Mouse (Mus musculus): ENCODE measurements around the gene Anapc15-ps. TPM values are rescaled to one million over a fixed set of nuclear protein-coding genes. Genes with fewer than 3 reads are reported as not detected.

Gene Anapc15-ps
- polyA plus RNA-seq, 1 experiment from 2014 or later = not detected

GRCm38 (mm10) chr10:95669872-95670271 lies 3.4 kb downstream of the Anapc15-ps start:
- DNase-seq (ENCODE audit: low spot score) (no peak), ATAC-seq (ENCODE audit: insufficient read depth, low FRiP score, low TSS enrichment) (no peak)
- Histone ChIP-seq H3K9ac (ENCODE audit: low read length) (no peak overlapping the region), H3K27me3 (ENCODE audit: control insufficient read depth, insufficient read depth, low read length) (no peaks in the 10 kb centered on the region), H3K4me3 (ENCODE audit: low read depth, low read length) (no peak overlapping the region), H3K9me3 (ENCODE audit: control insufficient read depth, low read length) (no peaks in the 10 kb centered on the region), H3K4me1 (ENCODE audit: control insufficient read depth, insufficient read depth, low read length) (no peaks in the 10 kb centered on the region), H3K4me2 (ENCODE audit: low read depth) (no peak overlapping the region), H3K36me3 (ENCODE audit: control insufficient read depth, insufficient read depth, low read length) (no peaks in the 10 kb centered on the region), H3K27ac (ENCODE audit: low read depth, low read length) (no peak overlapping the region)
- 90% methylated on average over 4 of the region's 4 CpGs for WGBS

DNA sequence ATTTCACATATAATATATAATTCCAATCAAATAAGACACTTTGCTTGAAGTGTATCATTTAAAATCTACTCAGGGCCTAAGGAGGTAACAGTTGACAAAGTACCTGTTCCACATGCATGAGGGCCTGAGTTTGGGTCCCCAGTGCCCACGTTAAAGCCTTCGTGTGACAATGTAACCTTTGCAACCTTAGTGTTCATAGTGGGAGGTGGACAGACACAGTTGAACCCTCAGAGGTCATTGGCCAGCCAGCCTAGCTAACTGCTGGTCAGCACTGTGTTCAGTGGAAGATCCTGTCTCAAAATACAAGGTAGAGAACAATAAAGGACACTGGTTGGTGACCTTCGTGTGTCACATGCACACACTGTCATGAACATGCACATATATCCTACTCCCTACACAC lies 4.2 kb downstream of the Anapc15-ps start:
- WGBS = 90% methylated on average over 3 of the region's 3 CpGs
- H3K27ac ChIP-seq (ENCODE audit: low read depth, low read length) = no peak overlapping the region
- H3K4me1 ChIP-seq (ENCODE audit: control insufficient read depth, insufficient read depth, low read length) = no peaks in the 10 kb centered on the region
- no peak for DNase-seq (ENCODE audit: low spot score)
- no peaks in the 10 kb centered on the region for H3K9me3 ChIP-seq (ENCODE audit: control insufficient read depth, low read length)
- H3K36me3 ChIP-seq (ENCODE audit: control insufficient read depth, insufficient read depth, low read length) = no peaks in the 10 kb centered on the region
- H3K9ac ChIP-seq (ENCODE audit: low read length) = no peak overlapping the region
- no peak overlapping the region for H3K4me3 ChIP-seq (ENCODE audit: low read depth, low read length)
- no peak overlapping the region for H3K4me2 ChIP-seq (ENCODE audit: low read depth)
- ATAC-seq (ENCODE audit: insufficient read depth, low FRiP score, low TSS enrichment) = no peak
- H3K27me3 ChIP-seq (ENCODE audit: control insufficient read depth, insufficient read depth, low read length) = no peaks in the 10 kb centered on the region

DNA sequence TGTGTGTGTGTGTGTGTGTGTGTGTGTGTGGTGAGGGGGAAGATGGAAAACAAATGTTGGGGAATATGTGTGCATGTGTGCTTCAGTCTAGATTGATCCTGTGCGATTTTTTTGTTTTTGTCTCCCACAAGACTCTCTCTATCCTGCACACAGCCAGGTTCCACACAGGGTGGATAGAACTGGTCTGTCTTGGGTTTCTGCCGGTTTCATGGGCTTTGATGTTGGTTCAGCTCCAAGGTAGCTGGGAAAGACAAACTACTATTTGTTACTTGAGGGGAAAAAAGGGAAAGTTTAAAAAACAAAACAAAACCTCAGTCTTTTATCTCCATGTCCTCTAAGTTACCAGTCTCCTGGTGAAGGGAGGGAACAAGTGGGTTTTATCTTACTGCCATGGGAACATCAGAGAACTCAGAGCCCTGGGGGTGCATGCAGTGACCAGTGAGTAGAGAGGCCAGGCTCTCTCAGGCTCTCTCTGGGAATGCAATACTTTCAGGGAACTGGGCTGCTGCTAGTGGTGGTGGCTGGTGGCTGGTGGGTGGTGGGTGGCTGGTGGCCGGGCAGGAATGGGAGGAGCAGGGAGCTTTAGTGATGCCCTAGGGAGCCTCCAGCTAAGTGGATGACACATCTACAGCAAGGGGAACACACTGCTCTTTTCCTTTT lies 5.8 kb downstream of the Anapc15-ps start:
- H3K4me2 ChIP-seq (ENCODE audit: low read depth) = no peak overlapping the region
- H3K9me3 ChIP-seq (ENCODE audit: control insufficient read depth, low read length) = no peaks in the 10 kb centered on the region
- H3K27me3 ChIP-seq (ENCODE audit: control insufficient read depth, insufficient read depth, low read length) = no peaks in the 10 kb centered on the region
- no peak for ATAC-seq (ENCODE audit: insufficient read depth, low FRiP score, low TSS enrichment)
- no peak overlapping the region for H3K4me3 ChIP-seq (ENCODE audit: low read depth, low read length)
- 67% methylated on average over 3 of the region's 3 CpGs for WGBS
- H3K4me1 ChIP-seq (ENCODE audit: control insufficient read depth, insufficient read depth, low read length) = no peaks in the 10 kb centered on the region
- DNase-seq (ENCODE audit: low spot score) = no peak
- no peaks in the 10 kb centered on the region for H3K36me3 ChIP-seq (ENCODE audit: control insufficient read depth, insufficient read depth, low read length)
- no peak overlapping the region for H3K9ac ChIP-seq (ENCODE audit: low read length)
- H3K27ac ChIP-seq (ENCODE audit: low read depth, low read length) = no peak overlapping the region

DNA sequence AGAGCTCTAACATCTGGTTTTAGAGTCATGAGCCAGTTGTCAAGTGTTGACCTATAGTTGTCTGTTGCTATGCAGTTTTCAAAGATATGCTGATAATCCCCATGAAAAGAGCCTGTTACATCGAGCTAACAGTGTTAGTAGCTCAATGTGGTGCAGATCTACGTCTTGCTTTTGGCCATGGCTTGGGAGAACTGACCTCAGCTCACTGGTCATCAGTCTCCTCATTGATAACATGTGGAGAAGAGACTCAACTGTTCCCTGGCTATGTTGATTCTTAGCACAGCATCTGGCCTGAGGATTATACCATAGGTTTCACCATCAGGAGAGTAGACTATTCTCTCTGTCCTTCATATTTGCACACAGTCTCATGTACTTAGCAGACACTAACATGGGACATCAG lies 6.5 kb downstream of the Anapc15-ps start:
- Histone ChIP-seq H3K4me2 (ENCODE audit: low read depth) (no peak overlapping the region), H3K4me3 (ENCODE audit: low read depth, low read length) (no peak overlapping the region), H3K9me3 (ENCODE audit: control insufficient read depth, low read length) (no peaks in the 10 kb centered on the region), H3K9ac (ENCODE audit: low read length) (no peak overlapping the region), H3K36me3 (ENCODE audit: control insufficient read depth, insufficient read depth, low read length) (no peaks in the 10 kb centered on the region), H3K27me3 (ENCODE audit: control insufficient read depth, insufficient read depth, low read length) (no peaks in the 10 kb centered on the region), H3K27ac (ENCODE audit: low read depth, low read length) (no peak overlapping the region), H3K4me1 (ENCODE audit: control insufficient read depth, insufficient read depth, low read length) (no peaks in the 10 kb centered on the region)
- DNase-seq (ENCODE audit: low spot score) (no peak), ATAC-seq (ENCODE audit: insufficient read depth, low FRiP score, low TSS enrichment) (no peak)
- WGBS = 71% methylated on average over 2 of the region's 2 CpGs

- DNase-seq (ENCODE audit: low spot score) (no peak), ATAC-seq (ENCODE audit: insufficient read depth, low FRiP score, low TSS enrichment) (no peak)
- Histone ChIP-seq H3K9ac (ENCODE audit: low read length) (no peak overlapping the region), H3K27ac (ENCODE audit: low read depth, low read length) (no peak overlapping the region), H3K4me2 (ENCODE audit: low read depth) (no peak overlapping the region), H3K27me3 (ENCODE audit: control insufficient read depth, insufficient read depth, low read length) (no peaks in the 10 kb centered on the region), H3K4me1 (ENCODE audit: control insufficient read depth, insufficient read depth, low read length) (no peaks in the 10 kb centered on the region), H3K9me3 (ENCODE audit: control insufficient read depth, low read length) (no peaks in the 10 kb centered on the region), H3K4me3 (ENCODE audit: low read depth, low read length) (no peak overlapping the region), H3K36me3 (ENCODE audit: control insufficient read depth, insufficient read depth, low read length) (no peaks in the 10 kb centered on the region)
- WGBS = 28% methylated on average over 11 of the region's 11 CpGs
These were observed 7.7 kb downstream of the Anapc15-ps start for GRCm38 (mm10) chr10:95665426-95665990.

DNA sequence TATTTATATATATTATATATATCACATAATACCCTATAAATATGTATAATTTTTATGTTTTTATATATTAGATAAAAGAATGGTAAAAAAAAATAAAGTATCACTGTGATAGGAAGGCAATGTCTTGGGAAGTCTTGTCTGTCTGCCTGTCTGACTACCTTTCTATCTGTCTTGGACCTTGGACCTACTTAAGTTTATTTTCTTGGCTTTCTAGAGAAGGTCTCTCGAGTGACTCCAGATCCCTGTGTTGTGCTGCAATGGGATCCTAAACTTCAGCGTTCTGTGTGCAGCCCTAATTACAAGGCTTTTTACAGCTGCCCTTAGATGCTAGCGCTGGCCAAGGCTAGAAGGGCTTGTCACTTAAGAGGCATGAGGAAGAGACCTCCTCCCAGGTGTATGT lies 8.6 kb downstream of the Anapc15-ps start:
- Histone ChIP-seq H3K9ac (ENCODE audit: low read length) (no peak overlapping the region), H3K4me2 (ENCODE audit: low read depth) (no peak overlapping the region), H3K27me3 (ENCODE audit: control insufficient read depth, insufficient read depth, low read length) (no peaks in the 10 kb centered on the region), H3K9me3 (ENCODE audit: control insufficient read depth, low read length) (no peaks in the 10 kb centered on the region), H3K27ac (ENCODE audit: low read depth, low read length) (no peak overlapping the region), H3K4me3 (ENCODE audit: low read depth, low read length) (no peak overlapping the region), H3K4me1 (ENCODE audit: control insufficient read depth, insufficient read depth, low read length) (no peaks in the 10 kb centered on the region), H3K36me3 (ENCODE audit: control insufficient read depth, insufficient read depth, low read length) (no peaks in the 10 kb centered on the region)
- WGBS = 69% methylated on average over 3 of the region's 3 CpGs
- ATAC-seq (ENCODE audit: insufficient read depth, low FRiP score, low TSS enrichment) (no peak), DNase-seq (ENCODE audit: low spot score) (no peak)

DNA sequence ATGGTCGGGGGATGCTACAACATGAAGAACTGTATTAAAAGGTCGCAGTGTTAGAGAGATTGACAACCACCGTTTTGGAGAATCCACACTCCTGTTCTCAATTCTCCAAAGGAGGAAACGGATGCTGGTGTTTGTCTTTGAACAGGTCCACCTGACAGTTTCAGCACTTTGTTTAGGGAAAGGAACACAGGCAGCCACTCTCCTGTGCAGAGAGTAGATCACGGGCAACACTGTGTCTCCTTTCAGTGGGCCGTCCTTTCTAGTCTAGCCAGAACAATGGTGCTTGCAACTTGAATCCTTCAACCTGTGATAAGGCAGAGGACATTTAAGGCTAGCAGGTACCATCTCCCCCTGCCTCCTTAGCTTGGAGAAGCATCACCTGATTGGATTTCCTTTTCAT lies 12.9 kb downstream of the Anapc15-ps start:
- no peaks in the 10 kb centered on the region for H3K36me3 ChIP-seq (ENCODE audit: control insufficient read depth, insufficient read depth, low read length)
- H3K27me3 ChIP-seq (ENCODE audit: control insufficient read depth, insufficient read depth, low read length) = no peaks in the 10 kb centered on the region
- no peak overlapping the region for H3K4me3 ChIP-seq (ENCODE audit: low read depth, low read length)
- WGBS = 78% methylated on average over 6 of the region's 6 CpGs
- H3K9ac ChIP-seq (ENCODE audit: low read length) = no peak overlapping the region
- ATAC-seq (ENCODE audit: insufficient read depth, low FRiP score, low TSS enrichment) (no peak), DNase-seq (ENCODE audit: low spot score) (no peak)
- H3K9me3 ChIP-seq (ENCODE audit: control insufficient read depth, low read length) = no peaks in the 10 kb centered on the region
- H3K27ac ChIP-seq (ENCODE audit: low read depth, low read length) = no peak overlapping the region
- no peaks in the 10 kb centered on the region for H3K4me1 ChIP-seq (ENCODE audit: control insufficient read depth, insufficient read depth, low read length)
- H3K4me2 ChIP-seq (ENCODE audit: low read depth) = no peak overlapping the region

DNA sequence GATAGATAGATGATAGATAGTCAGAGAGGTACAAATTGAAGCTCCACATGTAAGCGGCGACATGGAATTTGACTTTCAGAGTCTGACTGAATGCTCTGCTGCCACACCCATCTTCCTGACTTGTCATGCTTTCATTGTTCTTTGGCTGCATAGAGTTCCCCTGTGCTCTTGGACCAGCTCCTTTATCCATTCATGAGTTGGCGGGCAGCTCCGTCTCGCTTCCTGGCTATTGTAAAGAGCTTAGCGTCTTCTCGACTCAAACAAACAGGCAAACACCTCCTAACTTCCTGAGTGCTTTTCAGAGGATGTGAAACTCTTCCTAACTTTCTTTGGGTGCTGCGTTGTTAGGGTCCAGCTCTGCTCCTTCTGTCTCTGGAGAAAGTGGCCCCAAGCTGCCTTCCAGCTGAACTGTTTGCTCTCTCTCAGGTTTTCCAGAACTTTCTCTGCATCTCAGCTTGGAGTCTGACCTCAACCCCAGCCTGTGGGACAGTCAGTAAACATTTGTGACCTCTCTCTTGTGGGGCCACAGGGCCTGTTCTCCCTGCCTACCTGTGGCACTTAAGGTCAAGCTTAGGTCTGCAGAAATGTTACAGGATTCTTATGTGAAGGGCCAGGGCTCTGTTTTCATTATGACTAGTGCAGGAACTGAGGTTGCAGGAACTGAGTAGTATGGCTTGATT lies 13.6 kb downstream of the Anapc15-ps start:
- WGBS = 73% methylated on average over 8 of the region's 8 CpGs
- H3K27me3 ChIP-seq (ENCODE audit: control insufficient read depth, insufficient read depth, low read length) = no peaks in the 10 kb centered on the region

GRCm38 (mm10) chr10:95658836-95659343 lies 14.4 kb downstream of the Anapc15-ps start:
- ATAC-seq (ENCODE audit: insufficient read depth, low FRiP score, low TSS enrichment) = no peak; the same call in 1 of the 2 replicates
- Histone ChIP-seq H3K4me1 (ENCODE audit: control insufficient read depth, insufficient read depth, low read length) (no peaks in the 10 kb centered on the region), H3K4me3 (ENCODE audit: low read depth, low read length) (no peak overlapping the region), H3K9ac (ENCODE audit: low read length) (no peak overlapping the region), H3K36me3 (ENCODE audit: control insufficient read depth, insufficient read depth, low read length) (no peaks in the 10 kb centered on the region), H3K27me3 (ENCODE audit: control insufficient read depth, insufficient read depth, low read length) (no peaks in the 10 kb centered on the region), H3K9me3 (ENCODE audit: control insufficient read depth, low read length) (no peaks in the 10 kb centered on the region), H3K4me2 (ENCODE audit: low read depth) (no peak overlapping the region), H3K27ac (ENCODE audit: low read depth, low read length) (no peak overlapping the region)
- 52% methylated on average over 6 of the region's 6 CpGs for WGBS
- no peak for DNase-seq (ENCODE audit: low spot score)

More for the DNA sequence above, 13.6 kb downstream of the Anapc15-ps start:
- ATAC-seq (ENCODE audit: insufficient read depth, low FRiP score, low TSS enrichment) = no peak
- Histone ChIP-seq H3K27ac (ENCODE audit: low read depth, low read length) (no peak overlapping the region), H3K4me3 (ENCODE audit: low read depth, low read length) (no peak overlapping the region), H3K4me1 (ENCODE audit: control insufficient read depth, insufficient read depth, low read length) (no peaks in the 10 kb centered on the region), H3K9ac (ENCODE audit: low read length) (no peak overlapping the region), H3K36me3 (ENCODE audit: control insufficient read depth, insufficient read depth, low read length) (no peaks in the 10 kb centered on the region), H3K4me2 (ENCODE audit: low read depth) (no peak overlapping the region), H3K9me3 (ENCODE audit: control insufficient read depth, low read length) (no peaks in the 10 kb centered on the region)
- DNase-seq (ENCODE audit: low spot score) = no peak
